Mouse (Mus musculus) liver, embryonic 13.5 days (tissue): ENCODE measurements around the gene Schip1. TPM values are rescaled to one million over a fixed set of nuclear protein-coding genes. Genes with fewer than 3 reads are reported as not detected.

Experiments used
- ATAC-seq: fragments of 200-750 bp; cut with Nextera tagmentation; 2 replicates; pipeline ENCODE4 v1.8.0; 2017; ENCODE audit warnings: low read depth, mild to moderate bottlenecking, moderate number of reproducible peaks, moderate library complexity
- DNase-seq: peaks from one replicate; pipeline ENCODE4 v3.0.0; 2022
- H3K27ac ChIP-seq: fragments of 300-500 bp; sonication (generic); 2 replicates; pipeline ENCODE4 v1.5.1; 2015; ENCODE audit warnings: moderate library complexity, mild to moderate bottlenecking, inconsistent platforms
- H3K27me3 ChIP-seq: fragments of 300-500 bp; sonication (generic); 2 replicates; pipeline ENCODE4 v1.6.1; 2015; ENCODE audit warnings: mild to moderate bottlenecking, inconsistent platforms
- H3K36me3 ChIP-seq: fragments of 300-500 bp; sonication (generic); 2 replicates; pipeline ENCODE4 v1.6.1; 2015; ENCODE audit warnings: mild to moderate bottlenecking, inconsistent platforms
- H3K4me1 ChIP-seq: fragments of 300-500 bp; sonication (generic); replicated peaks from 2 replicates; pipeline ENCODE4 v1.6.1; 2015; ENCODE audit warnings: inconsistent platforms
- H3K4me2 ChIP-seq: fragments of 300-500 bp; sonication (generic); 2 replicates; pipeline ENCODE4 v1.6.1; 2015; ENCODE audit warnings: inconsistent platforms, mild to moderate bottlenecking, moderate library complexity
- H3K4me3 ChIP-seq: fragments of 300-500 bp; sonication (generic); replicated peaks from 2 replicates; pipeline ENCODE4 v1.5.1; 2015; ENCODE audit warnings: mild to moderate bottlenecking, inconsistent platforms
- H3K9ac ChIP-seq: fragments of 300-500 bp; sonication (generic); 2 replicates; pipeline ENCODE4 v1.6.1; 2015; ENCODE audit warnings: mild to moderate bottlenecking, inconsistent platforms
- H3K9me3 ChIP-seq: fragments of 300-500 bp; sonication (generic); replicated peaks from 2 replicates; pipeline ENCODE4 v1.6.1; 2016; ENCODE audit warnings: inconsistent platforms
- WGBS: fragments of 180-500 bp; shearing (Covaris S2); methylation state at CpG from one replicate; pipeline ENCODE4 v1.1.7; 2015; ENCODE audit not compliant: insufficient replicate concordance; 5-methylcytosine and 5-hydroxymethylcytosine counted together
- polyA plus RNA-seq: library from polyadenylated mRNA; unstranded; fragments of >200 nt; fragmentation: Nextera tagmentation; extraction: Ambion mirVana; gene quantifications from 2 replicates; pipeline ENCODE4 v1.2.1, GENCODE M21; 2015

Gene Schip1
- polyA plus RNA-seq, 1 experiment from 2014 or later = 2.9 TPM

DNA sequence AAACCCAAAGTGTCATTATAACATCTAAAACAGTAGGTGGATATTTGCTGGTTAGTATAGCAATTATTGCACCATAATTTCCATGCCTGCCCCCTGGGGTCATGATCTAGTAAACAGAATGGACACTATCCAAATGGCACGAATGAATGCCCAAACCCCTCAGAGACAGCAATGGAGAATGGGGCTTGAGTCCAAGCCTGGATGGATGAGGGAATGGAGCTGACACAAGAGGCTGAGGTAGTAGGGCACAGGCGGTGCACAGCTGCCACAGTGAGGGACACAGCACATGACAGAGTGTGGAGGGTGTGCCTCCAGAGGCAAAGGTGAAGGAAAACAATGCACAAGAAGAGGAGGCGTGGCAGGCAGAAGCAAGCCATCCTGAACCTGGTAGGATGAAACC is 207.3 kb downstream of the Schip1 start:
- no peak for DNase-seq
- no peak overlapping the region for H3K27ac ChIP-seq
- no peak for ATAC-seq
- no peaks in the 10 kb centered on the region for H3K4me1 ChIP-seq
- H3K4me3 ChIP-seq = no peak overlapping the region
- H3K36me3 ChIP-seq = no peaks in the 10 kb centered on the region
- 59% methylated on average over 3 of the region's 3 CpGs for WGBS
- no peak overlapping the region for H3K4me2 ChIP-seq
- H3K9me3 ChIP-seq = no peaks in the 10 kb centered on the region
- H3K27me3 ChIP-seq = no peaks in the 10 kb centered on the region
- H3K9ac ChIP-seq = no peak overlapping the region

DNA sequence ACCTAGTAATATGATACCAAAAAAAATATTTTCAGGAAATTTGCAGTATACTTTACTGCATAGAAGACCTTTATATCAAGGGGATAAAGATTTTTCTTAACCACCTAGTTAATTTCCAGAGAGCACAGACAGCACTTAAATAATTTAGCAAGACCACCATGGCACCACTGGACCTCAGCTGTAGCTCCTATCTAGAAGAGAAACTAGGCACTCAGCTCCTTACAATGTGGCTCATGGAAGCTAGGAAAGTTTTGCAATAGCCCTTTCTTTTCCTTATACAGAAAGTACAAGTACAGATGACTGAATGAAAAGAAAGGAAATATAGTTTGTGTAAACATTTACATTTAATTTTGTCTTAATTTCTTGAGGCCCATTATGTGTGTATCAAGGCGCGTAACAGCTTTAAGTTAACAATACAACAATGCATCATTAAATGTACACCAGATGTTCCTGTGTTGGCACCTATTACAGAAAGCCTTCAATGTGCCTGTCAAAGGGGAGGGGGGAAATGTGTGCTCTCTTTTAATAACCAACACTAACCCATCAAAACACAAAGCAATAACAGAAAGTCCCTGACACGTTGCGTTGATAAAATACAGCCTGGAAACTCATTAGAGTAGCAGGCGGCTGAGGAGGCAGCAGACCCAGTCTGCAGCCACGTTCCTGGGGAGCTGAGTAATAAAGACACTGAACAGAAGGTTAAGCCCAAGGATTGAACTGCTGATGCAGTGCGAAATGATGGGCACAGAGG is 218.4 kb downstream of the Schip1 start:
- Histone ChIP-seq H3K4me3 (no peak overlapping the region), H3K27ac (no peak overlapping the region), H3K9ac (no peak overlapping the region), H3K4me2 (no peak overlapping the region), H3K27me3 (no peaks in the 10 kb centered on the region), H3K9me3 (no peaks in the 10 kb centered on the region), H3K4me1 (no peaks in the 10 kb centered on the region), H3K36me3 (no peaks in the 10 kb centered on the region)
- ATAC-seq (no peak), DNase-seq (no peak)
- WGBS = 65% methylated on average over 7 of the region's 7 CpGs

DNA sequence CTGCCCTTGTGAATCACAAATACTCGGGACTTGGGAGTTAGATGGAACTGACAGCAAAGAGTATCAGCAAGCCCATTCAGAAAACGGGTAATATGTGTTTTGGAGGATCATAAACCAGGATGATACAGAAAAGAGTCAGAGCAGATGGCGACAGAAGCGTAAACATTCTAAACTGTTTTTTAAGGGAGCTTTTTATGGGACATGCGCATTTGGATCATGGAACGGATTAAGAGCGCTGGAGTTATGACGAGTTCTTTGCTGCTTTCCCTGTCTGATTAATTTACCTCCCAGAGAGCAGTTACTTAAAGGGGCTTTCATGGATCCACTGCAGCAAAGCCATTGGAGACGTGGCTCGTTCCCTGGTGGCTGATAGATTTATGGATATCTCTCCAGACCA is 219.0 kb downstream of the Schip1 start:
- H3K27me3 ChIP-seq = no peaks in the 10 kb centered on the region
- H3K4me2 ChIP-seq = no peak overlapping the region
- no peaks in the 10 kb centered on the region for H3K36me3 ChIP-seq
- no peak overlapping the region for H3K9ac ChIP-seq
- H3K4me3 ChIP-seq = no peak overlapping the region
- no peak overlapping the region for H3K27ac ChIP-seq
- ATAC-seq (no peak), DNase-seq (no peak)
- H3K9me3 ChIP-seq = no peaks in the 10 kb centered on the region
- H3K4me1 ChIP-seq = no peaks in the 10 kb centered on the region
- 69% methylated on average over 10 of the region's 10 CpGs for WGBS

DNA sequence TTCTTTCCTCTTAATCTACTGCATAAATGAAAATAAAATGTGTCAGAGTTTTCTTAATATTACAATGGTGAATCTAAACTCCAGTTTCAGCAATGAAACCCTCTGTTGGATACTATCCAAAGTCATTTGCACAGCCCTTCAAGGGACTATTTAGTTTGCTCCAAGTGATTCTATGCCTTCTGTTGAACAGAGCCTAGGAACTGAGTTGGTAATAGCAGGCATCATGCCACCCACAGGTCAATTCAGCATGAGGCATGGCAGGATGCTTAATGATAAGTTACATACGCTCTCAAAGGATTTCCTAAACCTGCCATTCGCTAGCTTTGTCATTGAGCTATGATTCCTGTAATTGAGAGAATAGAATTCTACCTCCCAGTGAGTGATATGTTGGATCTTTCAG is 219.9 kb downstream of the Schip1 start:
- ATAC-seq = no peak
- Histone ChIP-seq H3K9me3 (no peaks in the 10 kb centered on the region), H3K27ac (no peak overlapping the region), H3K4me1 (no peaks in the 10 kb centered on the region), H3K27me3 (no peaks in the 10 kb centered on the region), H3K36me3 (no peaks in the 10 kb centered on the region), H3K4me2 (no peak overlapping the region), H3K4me3 (no peak overlapping the region), H3K9ac (no peak overlapping the region)
- no peak for DNase-seq
- WGBS = 70% methylated on average over 2 of the region's 2 CpGs

DNA sequence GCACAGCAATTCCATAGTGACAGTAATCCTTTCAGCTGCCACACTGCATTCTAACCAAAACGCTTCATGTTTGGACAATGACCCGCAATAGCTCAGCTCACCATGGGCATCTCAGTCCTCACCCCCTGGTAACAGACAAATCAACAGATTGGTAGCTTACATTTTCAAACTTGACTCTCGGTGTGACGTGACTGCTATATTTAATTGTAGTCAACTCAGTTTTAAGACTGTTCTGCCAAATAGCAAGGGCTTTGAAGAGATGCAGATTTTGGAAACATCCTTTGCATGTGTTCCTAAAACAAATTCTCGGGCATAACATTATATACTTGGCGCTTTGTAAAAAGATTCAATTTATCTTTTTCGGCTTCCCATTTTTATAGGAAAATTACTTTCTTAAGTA is 232.2 kb downstream of the Schip1 start:
- H3K4me3 ChIP-seq = no peak overlapping the region
- H3K4me2 ChIP-seq = no peak overlapping the region
- WGBS = 78% methylated on average over 7 of the region's 7 CpGs
- ATAC-seq (no peak), DNase-seq (no peak)
- no peaks in the 10 kb centered on the region for H3K27me3 ChIP-seq
- no peaks in the 10 kb centered on the region for H3K4me1 ChIP-seq
- H3K36me3 ChIP-seq = no peaks in the 10 kb centered on the region
- H3K9ac ChIP-seq = no peak overlapping the region
- no peaks in the 10 kb centered on the region for H3K9me3 ChIP-seq
- H3K27ac ChIP-seq = no peak overlapping the region

DNA sequence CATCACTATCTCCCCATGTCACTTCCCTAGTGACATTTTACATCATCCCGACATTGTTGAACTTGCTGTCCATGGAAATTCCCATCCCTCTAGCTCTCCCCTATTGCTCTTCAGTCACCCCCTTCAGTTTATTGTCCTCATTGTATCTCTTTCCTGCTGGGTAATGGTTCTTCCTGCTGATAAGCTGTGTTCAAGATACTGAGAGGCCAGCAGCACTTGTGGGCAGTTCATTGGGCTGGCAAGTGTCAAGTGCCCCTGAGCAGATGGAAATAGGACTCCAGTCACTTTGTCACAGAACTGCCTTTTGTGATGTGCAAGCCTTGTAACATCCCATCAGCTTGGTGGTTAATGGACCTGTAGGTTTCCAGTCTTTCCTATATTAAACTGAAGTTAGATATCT is 241.0 kb downstream of the Schip1 start:
- 0% methylated on average over 1 of the region's 1 CpGs for WGBS
- DNase-seq = no peak
- H3K9me3 ChIP-seq = no peaks in the 10 kb centered on the region
- H3K4me2 ChIP-seq = no peak overlapping the region
- H3K27me3 ChIP-seq = no peaks in the 10 kb centered on the region
- no peak for ATAC-seq
- no peak overlapping the region for H3K27ac ChIP-seq
- H3K36me3 ChIP-seq = no peaks in the 10 kb centered on the region
- H3K4me1 ChIP-seq = no peaks in the 10 kb centered on the region
- H3K4me3 ChIP-seq = no peak overlapping the region
- H3K9ac ChIP-seq = no peak overlapping the region

DNA sequence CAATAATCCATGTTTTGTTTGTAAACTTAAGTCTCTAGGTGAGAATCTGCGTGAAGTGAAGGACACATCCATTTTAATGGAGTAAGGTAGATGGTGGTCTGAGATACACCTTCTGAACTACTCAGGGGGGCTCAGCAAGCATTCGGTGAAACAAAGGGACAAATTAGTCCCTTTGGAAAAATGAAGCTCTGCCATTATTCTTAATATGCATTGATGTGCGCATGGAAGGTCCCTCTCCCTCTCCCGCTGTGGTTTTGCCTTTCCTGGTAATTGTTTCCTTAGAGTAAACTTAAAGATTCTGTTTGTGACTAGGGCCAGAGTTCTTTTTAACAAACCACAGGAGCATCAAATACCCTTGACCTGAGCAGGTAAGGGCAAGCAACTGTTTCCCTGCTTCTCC is 242.1 kb downstream of the Schip1 start:
- ATAC-seq (no peak), DNase-seq (no peak)
- Histone ChIP-seq H3K27ac (no peak overlapping the region), H3K9me3 (no peaks in the 10 kb centered on the region), H3K4me2 (no peak overlapping the region), H3K4me3 (no peak overlapping the region), H3K27me3 (no peaks in the 10 kb centered on the region), H3K4me1 (no peaks in the 10 kb centered on the region), H3K36me3 (no peaks in the 10 kb centered on the region), H3K9ac (no peak overlapping the region)
- WGBS = 48% methylated on average over 4 of the region's 4 CpGs

DNA sequence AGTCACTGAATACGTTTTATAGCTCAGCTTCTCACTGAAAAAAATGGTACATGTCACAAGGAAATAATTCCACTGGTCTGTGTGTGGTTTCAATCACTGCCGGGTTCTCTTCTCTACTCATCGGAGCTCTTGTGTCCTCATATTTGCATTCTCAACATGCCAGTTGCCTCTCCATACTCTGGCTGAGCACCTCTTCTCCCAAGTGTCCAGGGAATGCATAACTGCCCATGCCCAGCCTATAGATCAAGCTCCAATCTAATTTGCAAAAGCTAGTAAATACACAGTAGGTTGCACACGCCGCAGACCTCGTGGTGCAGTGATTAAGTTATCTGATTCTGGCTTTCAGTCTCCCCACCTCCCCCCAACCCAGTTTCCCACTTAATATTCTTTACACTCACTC is 261.0 kb downstream of the Schip1 start:
- Histone ChIP-seq H3K9ac (no peak overlapping the region), H3K4me2 (no peak overlapping the region), H3K9me3 (no peaks in the 10 kb centered on the region), H3K4me1 (no peaks in the 10 kb centered on the region), H3K27ac (no peak overlapping the region), H3K27me3 (no peaks in the 10 kb centered on the region), H3K36me3 (no peaks in the 10 kb centered on the region), H3K4me3 (no peak overlapping the region)
- ATAC-seq (no peak), DNase-seq (no peak)
- 63% methylated on average over 6 of the region's 6 CpGs for WGBS

DNA sequence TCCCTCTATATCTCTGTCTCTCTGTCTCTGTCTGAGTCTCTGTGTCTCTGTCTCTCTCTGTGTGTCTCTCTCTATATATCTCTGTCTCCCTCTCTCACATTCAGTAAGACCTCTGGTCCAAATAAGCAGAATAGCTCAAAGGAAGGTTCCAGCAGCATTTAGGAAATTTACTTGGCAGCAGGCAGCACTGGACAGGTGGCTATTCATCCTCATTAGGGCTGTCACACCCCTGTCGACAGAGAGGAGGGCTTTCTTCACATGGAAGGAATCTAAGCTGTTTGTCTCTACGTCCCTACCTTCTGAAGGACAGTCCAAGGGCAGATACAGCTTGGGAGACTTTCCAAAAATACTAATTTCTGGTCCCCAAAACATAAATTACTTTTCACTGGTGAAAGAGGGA is 267.9 kb downstream of the Schip1 start:
- Histone ChIP-seq H3K27me3 (no peaks in the 10 kb centered on the region), H3K4me3 (no peak overlapping the region), H3K9me3 (no peaks in the 10 kb centered on the region), H3K4me1 (no peaks in the 10 kb centered on the region), H3K4me2 (no peak overlapping the region), H3K36me3 (no peaks in the 10 kb centered on the region), H3K27ac (no peak overlapping the region), H3K9ac (no peak overlapping the region)
- WGBS = 34% methylated on average over 2 of the region's 2 CpGs
- ATAC-seq (no peak), DNase-seq (no peak)

DNA sequence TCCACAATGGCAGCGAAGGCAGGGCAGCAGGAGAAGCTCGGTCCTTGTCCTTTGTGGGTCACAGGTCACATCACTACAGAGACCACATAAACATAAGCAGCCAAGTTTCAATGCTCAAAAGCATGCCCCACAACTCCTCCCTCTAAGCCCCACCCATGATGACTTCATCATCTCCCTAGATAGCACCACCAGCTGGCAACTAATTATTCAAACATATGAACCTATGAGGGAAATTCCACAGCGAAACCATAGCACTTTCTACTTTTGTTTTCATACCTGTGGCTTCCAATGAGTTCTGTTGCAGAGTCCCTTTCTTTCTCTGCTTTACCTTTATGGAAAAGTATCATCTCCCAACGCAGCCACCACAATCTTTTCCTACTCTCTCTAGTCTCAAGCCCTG is 270.9 kb downstream of the Schip1 start:
- Histone ChIP-seq H3K4me3 (no peak overlapping the region), H3K4me1 (no peaks in the 10 kb centered on the region), H3K4me2 (no peak overlapping the region), H3K27ac (no peak overlapping the region), H3K9ac (no peak overlapping the region), H3K36me3 (no peaks in the 10 kb centered on the region), H3K9me3 (no peaks in the 10 kb centered on the region), H3K27me3 (no peaks in the 10 kb centered on the region)
- no peak for ATAC-seq
- 75% methylated on average over 4 of the region's 4 CpGs for WGBS
- no peak for DNase-seq

DNA sequence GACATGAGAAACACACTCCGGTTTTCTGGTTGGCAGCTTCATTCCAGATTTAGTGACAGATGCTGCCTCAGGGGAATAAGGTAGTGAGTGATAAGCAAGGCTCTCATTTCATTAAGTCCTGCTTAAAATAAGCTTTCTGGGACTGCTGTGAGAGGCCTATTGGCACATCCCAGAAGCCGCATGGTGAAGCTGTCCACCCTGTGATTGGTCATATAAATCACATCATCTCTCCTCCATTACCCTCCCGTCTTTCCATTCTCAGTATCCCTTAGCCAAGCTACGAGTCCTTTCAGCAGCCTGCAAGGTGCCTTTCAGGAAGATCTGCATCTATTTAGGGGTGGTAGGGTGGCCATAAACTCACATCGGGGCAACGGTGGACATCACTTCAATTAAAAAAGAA is 286.0 kb downstream of the Schip1 start:
- ATAC-seq = no peak
- WGBS = 72% methylated on average over 6 of the region's 6 CpGs
- H3K27ac ChIP-seq = no peak overlapping the region

DNA sequence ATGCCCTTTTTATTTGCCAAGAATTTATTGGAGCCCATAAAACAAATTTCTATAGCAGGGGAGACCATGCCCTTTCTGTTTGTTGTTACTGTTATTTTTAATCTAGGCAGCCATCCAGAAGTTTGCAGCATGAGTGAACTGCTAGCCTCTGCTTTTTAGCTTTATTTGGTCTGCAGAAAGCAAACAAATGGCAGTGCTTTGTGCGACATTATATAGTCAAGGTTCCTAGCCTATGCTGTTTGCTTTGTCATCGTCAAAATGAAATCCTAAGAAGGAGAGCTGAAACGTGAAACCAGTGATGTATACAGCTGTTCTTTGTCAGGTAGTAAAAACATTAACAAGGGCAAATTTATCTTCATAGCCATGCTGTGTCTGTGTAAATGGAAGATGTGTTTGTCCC is 286.9 kb downstream of the Schip1 start:
- Histone ChIP-seq H3K27ac (no peak overlapping the region), H3K4me3 (no peak overlapping the region), H3K27me3 (no peaks in the 10 kb centered on the region), H3K9me3 (no peaks in the 10 kb centered on the region), H3K4me1 (no peaks in the 10 kb centered on the region), H3K9ac (no peak overlapping the region), H3K4me2 (no peak overlapping the region), H3K36me3 (no peaks in the 10 kb centered on the region)
- ATAC-seq (no peak), DNase-seq (no peak)
- WGBS = 43% methylated on average over 3 of the region's 3 CpGs

More for the DNA sequence above, 286.0 kb downstream of the Schip1 start:
- Histone ChIP-seq H3K4me1 (no peaks in the 10 kb centered on the region), H3K4me2 (no peak overlapping the region), H3K36me3 (no peaks in the 10 kb centered on the region), H3K9me3 (no peaks in the 10 kb centered on the region), H3K27me3 (no peaks in the 10 kb centered on the region), H3K9ac (no peak overlapping the region), H3K4me3 (no peak overlapping the region)
- no peak for DNase-seq
